15 mouse cellular contexts compared by ENCODE assay signal in genomic region chr14:7657456-7657855, GRCm38 (mm10). TPM values are rescaled to one million over a fixed set of nuclear protein-coding genes. Genes with fewer than 3 reads are reported as not detected.
DNase-seq lines count a peak whose midpoint lies in the region; ATAC-seq and TF ChIP-seq lines count a peak whose summit lies in the region.
"Not testable (repeated sequence)": the region's sequence is repeated elsewhere in the genome, so short reads cannot be mapped to it uniquely, and the experiment has no call there.
"Had no signal": no experiment of that assay in that cellular context is flagged by ENCODE, and none has a peak within 500 bp of the region (broad histone marks: within the 10 kb centered on the region; RNA-seq: fewer than 3 reads in every experiment).

No protein-coding gene starts in this region.

- H3K4me3 ChIP-seq in embryonic facial prominence, embryonic 12.5 days = peak overlapping the region; percentile 38; the same call in 1 of the 2 replicates
- H3K4me3 ChIP-seq in forebrain, embryonic 15.5 days = peak overlapping the region; percentile 45
- not testable (repeated sequence) for H3K4me3 ChIP-seq in heart, embryonic 14.5 days (ENCODE audit: control insufficient read depth in 1 of 2, insufficient read depth in 1 of 2, low read depth in 1 of 2, low read length in 2 of 2); hindbrain, embryonic 16.5 days (ENCODE audit: low read length); kidney, postnatal 0 days (replicated peaks; ENCODE audit: low read depth, low read length); lung, embryonic 15.5 days; stomach, embryonic 15.5 days (replicated peaks)
- peak overlapping the region; percentile 36; the same call in 1 of the 2 replicates for H3K4me3 ChIP-seq in midbrain, embryonic 16.5 days (ENCODE audit: low read depth, low read length)

- H3K27me3 ChIP-seq in embryonic facial prominence, embryonic 12.5 days; forebrain, embryonic 15.5 days; heart, embryonic 14.5 days (ENCODE audit: control insufficient read depth, insufficient read depth, low read length); hindbrain, embryonic 16.5 days (replicated peaks; ENCODE audit: control insufficient read depth, insufficient read depth, low read length); kidney, postnatal 0 days (ENCODE audit: insufficient read depth, low read length); lung, embryonic 15.5 days; midbrain, embryonic 16.5 days (ENCODE audit: control insufficient read depth, insufficient read depth, low read depth, low read length); stomach, embryonic 15.5 days (replicated peaks): not testable (repeated sequence)

- H3K27ac ChIP-seq in embryonic facial prominence, embryonic 12.5 days; forebrain, embryonic 15.5 days (replicated peaks); heart, embryonic 14.5 days (replicated peaks in 1 of 2; ENCODE audit: control insufficient read depth in 1 of 2, insufficient read depth in 1 of 2, low read depth in 2 of 2, low read length in 2 of 2); hindbrain, embryonic 16.5 days (ENCODE audit: low read depth, low read length); kidney, postnatal 0 days; lung, embryonic 15.5 days; midbrain, embryonic 16.5 days (ENCODE audit: low read length); stomach, embryonic 15.5 days: not testable (repeated sequence)

- H3K9me3 ChIP-seq in embryonic facial prominence, embryonic 12.5 days; forebrain, embryonic 15.5 days; heart, embryonic 14.5 days (ENCODE audit: control insufficient read depth, low read length); hindbrain, embryonic 16.5 days (ENCODE audit: control insufficient read depth, low read length); kidney, postnatal 0 days (replicated peaks; ENCODE audit: low read length); lung, embryonic 15.5 days; midbrain, embryonic 16.5 days (replicated peaks; ENCODE audit: control insufficient read depth, low read length, poor library complexity, severe bottlenecking); stomach, embryonic 15.5 days: not testable (repeated sequence)

- WGBS in embryonic facial prominence, embryonic 12.5 days = 2% methylated on average over 6 of the region's 10 CpGs
- 3% methylated on average over 9 of the region's 10 CpGs for WGBS in forebrain, embryonic 15.5 days
- WGBS in heart, embryonic 14.5 days = 3% methylated on average over 6 of the region's 10 CpGs
- 4% methylated on average over 3 of the region's 10 CpGs for whole genome bisulfite sequencing in hindbrain, embryonic 16.5 days
- WGBS in kidney, postnatal 0 days = 3% methylated on average over 5 of the region's 10 CpGs
- WGBS in lung, embryonic 15.5 days = 7% methylated on average over 8 of the region's 10 CpGs
- WGBS in midbrain, embryonic 16.5 days = 1% methylated on average over 6 of the region's 10 CpGs
- WGBS in stomach, embryonic 15.5 days = under 1% methylated on average over 7 of the region's 10 CpGs

- H3K9ac ChIP-seq in embryonic facial prominence, embryonic 12.5 days; forebrain, embryonic 15.5 days (replicated peaks); heart, embryonic 14.5 days (ENCODE audit: low read length); hindbrain, embryonic 16.5 days (ENCODE audit: low read depth, low read length); kidney, postnatal 0 days (ENCODE audit: low read depth, low read length); lung, embryonic 15.5 days; midbrain, embryonic 16.5 days (ENCODE audit: low read depth, low read length); stomach, embryonic 15.5 days: not testable (repeated sequence)

- DNase-seq in kidney, postnatal 0 days (ENCODE audit: low spot score) = not testable (repeated sequence)

- TF ChIP-seq CTCF in kidney, postnatal 0 days (IDR thresholded peaks at IDR 0.05; ENCODE audit: low read depth) = peak; percentile 45; the same call in 1 of the 2 replicates

- H3K4me2 ChIP-seq in embryonic facial prominence, embryonic 12.5 days (replicated peaks); kidney, postnatal 0 days (ENCODE audit: low read length): not testable (repeated sequence)
- peak overlapping the region; percentile 56 for H3K4me2 ChIP-seq in forebrain, embryonic 15.5 days (replicated peaks)
- H3K4me2 ChIP-seq in heart, embryonic 14.5 days (ENCODE audit: low read length) = peak overlapping the region; percentile 58; the same call in 1 of the 2 replicates
- peak overlapping the region; percentile 52 for H3K4me2 ChIP-seq in hindbrain, embryonic 16.5 days (ENCODE audit: low read length)
- peak overlapping the region; percentile 64 for H3K4me2 ChIP-seq in lung, embryonic 15.5 days
- H3K4me2 ChIP-seq in midbrain, embryonic 16.5 days (ENCODE audit: low read length) = peak overlapping the region; percentile 47
- peak overlapping the region; percentile 57 for H3K4me2 ChIP-seq in stomach, embryonic 15.5 days

- not testable (repeated sequence) for H3K4me1 ChIP-seq in embryonic facial prominence, embryonic 12.5 days; forebrain, embryonic 15.5 days; heart, embryonic 14.5 days (ENCODE audit: control insufficient read depth in 2 of 2, insufficient read depth in 2 of 2, low read length in 2 of 2); hindbrain, embryonic 16.5 days (ENCODE audit: control insufficient read depth, insufficient read depth, low read depth, low read length); kidney, postnatal 0 days (replicated peaks; ENCODE audit: insufficient read depth, low read length); lung, embryonic 15.5 days; midbrain, embryonic 16.5 days (ENCODE audit: control insufficient read depth, insufficient read depth, low read length); stomach, embryonic 15.5 days

- ATAC-seq in embryonic facial prominence, embryonic 12.5 days (ENCODE audit: insufficient number of reproducible peaks, insufficient read depth, low FRiP score, low TSS enrichment); forebrain, embryonic 15.5 days (replicated peaks); heart, embryonic 14.5 days (ENCODE audit: insufficient number of reproducible peaks, insufficient read depth, low FRiP score, low read depth); hindbrain, embryonic 16.5 days; kidney, postnatal 0 days (replicated peaks; ENCODE audit: low FRiP score, low read depth); lung, embryonic 15.5 days (ENCODE audit: borderline replicate concordance, extremely low read depth, low FRiP score, low TSS enrichment); midbrain, embryonic 16.5 days; stomach, embryonic 15.5 days (ENCODE audit: insufficient read depth, low FRiP score, low read depth): not testable (repeated sequence)

- not testable (repeated sequence) for H3K36me3 ChIP-seq in embryonic facial prominence, embryonic 12.5 days; forebrain, embryonic 15.5 days; heart, embryonic 14.5 days (ENCODE audit: control insufficient read depth, insufficient read depth, low read length); hindbrain, embryonic 16.5 days (ENCODE audit: control insufficient read depth, insufficient read depth, low read length); kidney, postnatal 0 days (ENCODE audit: insufficient read depth, low read length); lung, embryonic 15.5 days; midbrain, embryonic 16.5 days (ENCODE audit: control insufficient read depth, insufficient read depth, low read length); stomach, embryonic 15.5 days

RNA-seq across cellular contexts. Expression of gene Gm10128, which starts 13.7 kb away (rescaled TPM):
- polyA plus RNA-seq in embryonic facial prominence, embryonic 12.5 days (2016; fragmentation: Nextera tagmentation; extraction: Ambion mirVana) = not detected in 2 replicates
- not detected in 2 replicates for polyA plus RNA-seq in forebrain, embryonic 15.5 days (2015; fragmentation: Nextera tagmentation; extraction: Ambion mirVana)
- polyA plus RNA-seq in heart, embryonic 14.5 days (2014; fragmentation: Nextera tagmentation; extraction: Ambion mirVana) = not detected in 2 replicates
- not detected in 2 replicates for polyA plus RNA-seq in hindbrain, embryonic 16.5 days (2015; fragmentation: Nextera tagmentation; extraction: Ambion mirVana)
- not detected in 2 replicates for polyA plus RNA-seq in kidney, postnatal 0 days (2015; fragmentation: Nextera tagmentation; extraction: Ambion mirVana)
- polyA plus RNA-seq in lung, embryonic 15.5 days (2015; fragmentation: Nextera tagmentation; extraction: Ambion mirVana) = not detected in 2 replicates
- not detected in 2 replicates for polyA plus RNA-seq in midbrain, embryonic 16.5 days (2015; fragmentation: Nextera tagmentation; extraction: Ambion mirVana)
- not detected in 2 replicates for polyA plus RNA-seq in stomach, embryonic 15.5 days (2015; fragmentation: Nextera tagmentation; extraction: Ambion mirVana)
- polyA plus RNA-seq: cerebellum, adult 2 months; frontal cortex, adult 2 months; hindbrain, embryonic 11.5 days; limb, embryonic 10.5 days; liver, embryonic 12.5 days; lung, embryonic 16.5 days; small intestine, adult 2 months had no signal
